Mouse (Mus musculus): ENCODE data around the gene Kdelr1.
A peak's percentile ranks its signal among the peaks of the same experiment; 100 is the strongest.

The Kdelr1 gene

DNA sequence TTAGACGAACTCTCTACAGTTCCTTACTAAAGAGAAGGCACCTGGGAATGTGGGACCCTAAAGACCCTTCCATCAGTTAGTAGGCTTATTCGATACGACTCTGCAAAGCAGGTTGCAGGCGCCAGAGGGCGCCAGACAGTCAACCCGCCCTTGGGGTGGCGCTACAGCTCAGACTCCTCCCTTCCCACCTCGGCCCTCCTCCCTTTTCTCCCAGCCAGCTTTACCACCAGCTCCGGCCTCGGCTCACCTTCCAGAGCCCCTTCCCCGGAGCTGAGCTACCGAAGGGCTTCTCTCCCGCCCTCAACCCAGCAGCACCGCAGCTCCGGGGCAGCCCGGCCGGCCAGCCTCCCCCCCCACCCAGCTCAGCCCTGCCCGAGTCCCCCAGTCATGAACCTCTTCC, at the start of gene Kdelr1:
Kdelr1 (plus strand) TSS at position 149 of the 400 bp plus-strand sequence.
- DNase-seq (ENCODE audit: low spot score in 2 of 2), result peak; percentile 89 to 96

DNA sequence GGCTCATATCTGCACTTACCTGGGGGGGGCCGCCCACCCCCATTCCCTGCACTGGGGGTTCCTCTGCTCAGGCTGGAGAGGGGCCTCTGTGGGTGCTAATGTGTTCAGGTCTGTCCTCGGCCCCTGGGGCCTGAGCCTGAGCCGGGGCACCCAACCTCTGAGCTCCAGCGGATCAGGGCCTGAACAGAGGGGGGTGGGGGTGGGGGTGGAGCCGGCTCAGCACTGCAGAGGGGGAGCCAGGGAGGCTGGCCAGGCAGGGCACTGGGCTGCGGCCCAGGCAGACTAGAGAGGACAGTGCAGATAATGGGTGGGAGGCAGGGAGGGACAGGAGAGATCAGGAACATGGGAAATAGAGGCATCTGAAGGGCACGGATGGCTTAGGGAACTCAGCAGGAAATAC, 48.0 kb upstream of the Kdelr1 start, which contains the start of gene Kcnj14:
Kcnj14 (minus strand) TSS at position 185 of the 400 bp plus-strand sequence.
- DNase-seq (ENCODE audit: low spot score in 2 of 2), result no peak

DNA sequence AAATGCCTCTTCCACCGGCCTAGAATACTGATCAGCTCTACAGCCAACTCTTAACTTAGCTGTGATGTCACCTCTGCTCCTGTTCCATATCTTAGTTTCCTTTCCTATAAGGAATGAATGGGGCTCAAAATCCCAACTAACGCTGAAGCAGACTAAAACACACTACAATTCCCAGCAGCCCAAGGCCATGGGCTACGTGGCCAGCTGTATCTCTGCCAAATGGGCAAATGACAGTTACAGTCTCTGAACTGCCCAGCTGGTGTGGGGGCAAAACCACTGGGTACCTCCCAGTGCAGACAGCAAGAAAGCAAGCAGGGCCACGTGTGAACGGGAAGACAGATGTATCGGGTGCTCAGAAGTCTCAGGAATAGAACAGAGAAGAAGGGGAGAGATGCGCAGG, 45.9 kb upstream of the Kdelr1 start:
- no peak for DNase-seq (ENCODE audit: low spot score in 2 of 2)

DNA sequence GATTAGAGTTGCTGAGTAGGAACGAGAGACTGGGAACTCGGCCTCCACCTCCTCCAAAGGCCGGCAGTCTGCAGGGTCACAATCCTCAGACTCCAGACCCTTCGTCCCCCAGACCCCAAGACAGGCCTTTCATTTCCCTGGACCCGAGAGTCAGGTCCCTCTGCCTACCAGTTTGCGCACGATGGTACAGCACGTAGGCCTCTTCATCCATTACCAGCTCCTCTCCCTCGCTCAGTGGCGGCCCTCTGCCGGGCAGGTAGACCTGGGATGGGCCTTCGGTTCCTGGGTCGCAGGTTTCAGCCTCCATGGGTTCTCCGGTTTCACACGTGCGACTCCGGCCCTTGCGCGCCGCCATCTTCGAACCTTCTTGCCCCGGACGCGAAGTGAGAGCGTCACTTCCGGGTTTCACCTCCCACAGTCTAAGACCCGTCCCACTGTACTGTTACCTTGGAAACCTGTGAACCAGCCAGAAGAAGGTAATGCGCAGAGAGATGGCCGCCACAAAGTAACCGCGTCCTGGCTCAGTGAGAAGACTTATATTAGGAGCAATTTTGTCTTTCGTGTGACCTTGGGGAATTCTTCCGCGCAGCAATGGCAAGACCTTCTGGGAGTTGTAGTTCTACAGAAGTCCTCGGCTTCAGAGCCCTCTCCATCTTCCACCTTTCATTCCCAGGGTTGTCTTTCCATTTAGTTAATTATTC, 42.0 kb upstream of the Kdelr1 start, which contains the start of gene Grwd1:
Grwd1 (minus strand) TSS at position 518 of the 701 bp plus-strand sequence.
- DNase-seq (ENCODE audit: low spot score in 2 of 2), result peak; percentile 69 to 86

DNA sequence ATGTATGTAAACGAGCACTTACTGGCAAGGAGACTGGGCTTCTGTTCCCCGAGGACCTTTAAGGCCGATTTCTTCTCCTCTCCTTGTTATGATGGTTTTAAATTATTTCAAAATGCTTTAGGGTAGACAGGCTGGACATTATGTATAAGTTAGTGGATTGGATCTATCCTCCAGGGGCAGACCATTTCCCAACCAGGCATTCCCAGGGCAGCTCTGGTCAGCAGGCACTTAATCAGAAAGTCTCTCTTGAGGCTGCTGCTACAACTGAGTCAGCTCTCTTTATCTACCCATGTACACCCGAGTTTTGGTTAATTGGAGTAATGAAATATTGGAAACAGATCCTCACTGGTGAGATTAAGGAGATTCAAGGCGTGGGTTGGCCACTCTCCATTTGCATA, 41.4 kb upstream of the Kdelr1 start:
- no peak for DNase-seq (ENCODE audit: low spot score in 2 of 2)

DNA sequence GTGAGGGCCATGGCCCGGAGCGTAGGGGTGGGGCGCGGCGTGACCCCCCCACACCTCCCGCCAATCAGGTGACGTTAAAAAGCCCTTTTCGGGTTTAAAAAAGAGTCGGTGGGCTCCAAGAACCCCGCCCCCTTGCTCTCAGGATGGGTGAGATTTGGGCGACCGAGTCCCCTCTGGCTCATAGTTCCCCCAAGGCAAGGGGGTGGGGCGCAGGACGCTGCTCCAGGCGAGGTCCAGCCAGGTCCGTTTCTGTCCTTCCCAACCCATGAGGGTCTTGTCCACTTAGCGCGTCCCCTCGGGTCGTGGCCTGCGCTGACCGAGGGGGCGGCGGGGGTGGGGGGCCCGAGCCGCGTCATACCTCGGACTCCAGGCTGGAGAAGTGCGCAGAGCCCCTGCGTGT, 40.1 kb upstream of the Kdelr1 start:
- DNase-seq (ENCODE audit: low spot score in 2 of 2), result no peak

DNA sequence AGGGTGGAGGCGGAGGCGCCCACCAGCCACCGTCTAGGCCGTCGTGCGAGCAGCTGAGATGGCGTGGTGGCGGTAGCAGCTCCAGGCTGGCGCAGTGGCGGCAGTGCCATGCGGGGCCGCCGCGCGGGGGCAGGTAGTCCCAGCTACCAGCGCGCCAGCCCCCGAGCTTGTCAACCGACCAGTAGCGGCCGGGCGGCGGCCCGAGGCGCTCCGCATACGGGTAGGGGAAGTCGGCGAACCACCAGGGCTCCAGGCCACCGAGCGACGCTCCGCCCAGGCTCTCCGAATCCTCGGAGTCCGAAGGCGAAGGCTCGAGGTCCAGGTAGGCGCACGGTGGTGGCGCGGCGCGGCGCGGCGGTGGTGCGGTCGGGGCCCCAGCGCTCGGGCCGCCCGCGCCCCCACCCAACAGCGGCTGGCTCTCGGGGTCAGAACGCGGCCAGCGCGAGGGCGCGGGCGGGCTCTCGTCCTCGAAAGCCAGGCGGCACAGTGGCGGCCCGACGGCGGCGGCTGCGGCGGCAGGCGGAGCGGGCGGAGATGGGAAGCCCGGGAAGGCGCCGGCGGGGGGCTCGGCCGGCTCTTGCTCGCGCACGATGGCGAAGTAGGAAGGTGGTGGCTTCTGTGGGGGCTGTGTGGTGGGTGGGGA, 39.3 kb upstream of the Kdelr1 start:
- no peak for DNase-seq (ENCODE audit: low spot score in 2 of 2)

DNA sequence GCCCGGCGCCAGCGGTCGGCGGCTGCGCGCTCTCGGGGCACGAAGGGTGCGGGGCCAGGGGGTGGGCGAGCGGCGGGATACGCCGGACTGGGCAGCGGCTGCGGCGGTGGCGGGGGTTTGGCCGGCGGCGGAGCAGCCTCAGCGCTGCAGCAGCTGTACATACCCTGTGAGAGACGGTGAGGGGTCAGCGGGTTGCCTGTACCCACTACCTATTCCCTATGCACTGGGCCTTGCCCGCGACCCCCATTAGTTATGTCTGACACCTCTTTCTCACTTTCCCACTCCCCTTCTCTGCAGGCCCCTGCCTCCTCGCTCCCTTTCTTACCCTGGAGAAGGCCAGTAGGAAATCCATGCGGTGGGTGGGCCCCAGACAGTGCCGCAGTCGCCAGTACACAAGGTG, 38.6 kb upstream of the Kdelr1 start:
- no peak for DNase-seq (ENCODE audit: low spot score in 2 of 2)

DNA sequence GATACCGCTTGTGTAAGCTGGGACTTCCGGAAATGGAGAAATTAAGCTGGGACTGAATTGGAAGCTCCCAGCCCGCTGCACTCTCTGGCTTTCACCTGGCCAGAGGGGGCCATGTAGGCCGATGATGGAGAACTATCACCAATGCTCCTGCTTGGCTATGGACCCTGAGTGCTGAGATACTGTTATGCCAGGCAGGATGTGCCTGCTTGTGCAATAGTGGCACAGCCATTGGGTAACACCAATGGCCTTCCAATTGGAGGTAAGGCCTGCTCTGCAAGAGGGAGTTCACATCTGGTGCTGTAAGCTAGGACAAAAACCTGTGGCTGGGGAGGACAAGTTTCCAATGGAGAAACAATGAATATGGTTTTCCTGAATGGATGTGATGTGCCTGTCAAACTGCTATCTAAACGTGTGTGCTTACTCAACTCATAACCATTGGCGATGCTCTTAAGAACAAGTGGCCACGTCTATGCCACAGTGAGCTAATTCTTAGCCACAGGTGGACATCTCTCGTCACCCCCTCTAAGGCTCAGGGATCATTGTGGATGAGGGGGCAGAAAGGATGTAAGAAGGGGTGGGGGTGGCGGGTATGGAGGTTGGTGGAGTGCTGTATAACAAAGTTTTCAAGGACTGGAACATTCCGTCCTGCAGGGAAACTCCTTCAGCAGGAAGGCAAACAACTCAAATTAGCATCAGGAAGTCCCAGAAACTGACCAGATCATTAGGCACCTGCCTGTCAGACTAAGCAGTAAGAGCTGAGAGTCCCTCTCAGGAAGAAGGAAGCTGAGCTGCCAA, 29.4 kb upstream of the Kdelr1 start:
- DNase-seq (ENCODE audit: low spot score in 2 of 2), result no peak

DNA sequence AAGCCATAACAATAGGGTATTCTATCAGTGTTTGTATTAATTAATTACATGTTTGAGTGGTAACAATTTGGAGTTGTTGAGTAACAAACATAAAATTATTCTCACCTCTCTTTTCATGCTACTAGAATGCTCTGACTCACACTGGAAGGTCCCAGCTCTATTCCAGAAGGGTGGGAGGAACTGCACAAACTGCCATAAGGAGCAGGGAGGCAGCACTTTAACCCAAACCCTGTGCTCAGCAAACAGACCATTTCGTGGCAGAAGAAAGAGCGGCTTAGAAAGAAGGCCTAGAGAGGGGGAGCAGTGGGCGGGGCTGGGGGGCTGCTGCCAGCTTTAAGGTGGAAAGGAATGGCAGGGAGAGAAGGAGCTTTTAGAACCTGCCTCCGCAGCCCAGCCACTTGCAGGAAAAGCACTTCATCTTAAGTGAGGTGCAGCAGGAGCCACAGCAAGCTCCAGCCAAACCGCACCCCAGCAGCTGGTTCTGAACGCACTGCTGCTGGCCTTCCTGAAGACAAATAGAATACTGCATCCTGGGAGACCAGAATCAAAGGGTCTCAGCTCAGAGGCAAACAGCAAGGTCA, 24.0 kb upstream of the Kdelr1 start:
- DNase-seq (ENCODE audit: low spot score in 2 of 2), result no peak

DNA sequence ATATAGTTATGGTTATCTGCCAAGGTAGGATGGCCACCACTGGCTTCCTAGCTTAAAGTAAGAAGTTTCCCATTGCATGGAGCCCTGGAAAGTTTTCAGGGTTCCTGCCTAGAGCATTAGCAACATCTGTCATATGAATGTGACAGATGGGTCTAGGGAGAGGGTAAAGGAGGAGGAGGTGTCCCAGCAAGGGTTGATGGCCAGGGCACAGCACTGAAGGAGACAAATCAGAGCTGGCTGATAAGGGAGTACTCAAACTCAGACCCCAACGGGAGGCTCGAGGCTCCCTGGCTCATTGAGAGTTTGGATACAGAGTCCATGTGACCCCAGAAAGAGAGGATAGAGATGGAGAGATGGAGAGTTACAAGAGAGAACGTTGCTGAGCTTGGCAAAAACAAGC, 21.9 kb upstream of the Kdelr1 start:
- no peak for DNase-seq (ENCODE audit: low spot score in 2 of 2)

DNA sequence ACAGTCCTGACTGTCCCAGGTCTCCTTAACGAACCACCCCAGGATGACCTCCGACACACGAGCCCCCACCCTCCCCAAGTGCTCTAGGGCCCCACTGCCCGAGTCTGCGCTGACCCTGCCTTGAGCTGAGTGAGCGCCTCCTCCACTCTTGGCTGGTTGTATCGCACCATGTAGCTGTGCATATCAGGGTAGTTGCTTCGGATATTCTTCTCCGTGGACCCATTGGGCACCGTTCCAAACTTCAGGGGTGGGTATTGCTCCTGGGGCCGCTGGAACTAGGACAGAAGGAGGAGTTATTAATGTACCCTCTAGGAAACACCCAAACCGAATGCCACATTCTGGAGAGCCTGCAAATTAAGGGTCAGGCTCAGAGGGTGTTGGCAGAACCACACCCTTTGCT, 19.5 kb upstream of the Kdelr1 start:
- DNase-seq (ENCODE audit: low spot score in 2 of 2), result no peak

DNA sequence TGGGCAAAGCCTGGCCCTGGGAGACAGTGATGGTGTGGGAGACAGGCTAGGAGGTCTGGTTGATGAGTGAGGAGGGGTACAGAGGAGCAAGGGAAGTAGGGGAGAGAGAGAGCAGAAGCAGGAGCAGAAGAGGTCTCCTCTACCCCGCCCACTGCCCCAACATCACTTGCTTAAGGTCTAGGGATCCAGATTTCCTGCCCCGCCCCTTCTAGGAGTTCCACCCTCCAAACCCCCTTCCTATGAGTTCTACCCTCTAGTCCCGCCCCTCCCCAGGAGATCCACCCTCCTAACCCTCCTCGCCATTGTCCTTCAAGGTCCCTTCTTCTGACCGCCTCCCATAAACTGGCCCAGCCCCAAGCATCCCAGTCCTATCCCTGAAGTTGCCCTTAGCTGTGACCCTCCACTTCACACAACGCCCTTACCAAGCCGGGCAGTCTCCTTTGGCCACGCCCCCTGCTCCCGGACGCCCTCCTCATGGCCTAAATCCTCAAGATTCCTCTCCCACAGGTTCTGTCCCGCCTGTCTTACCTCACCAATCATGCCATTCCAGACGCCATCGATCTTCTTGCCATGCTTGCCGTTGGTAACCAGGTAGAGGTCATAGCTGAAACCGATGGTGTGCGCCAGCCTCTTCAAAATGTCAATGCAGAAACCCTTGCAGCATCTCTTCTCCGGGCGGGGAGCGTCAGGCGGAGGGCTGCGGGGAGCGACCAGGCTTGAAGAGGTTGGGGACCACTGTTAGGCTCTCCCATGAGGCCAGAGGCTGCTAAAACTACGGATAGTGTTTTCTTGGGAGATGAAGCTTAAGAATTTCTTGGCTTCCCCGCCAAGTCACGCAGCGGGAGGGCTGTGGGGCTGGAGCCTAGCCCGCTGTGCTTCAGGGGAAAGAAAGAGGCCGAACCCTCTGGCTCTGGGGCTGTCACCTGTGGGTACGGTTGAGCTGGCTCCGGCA, 15.3 kb upstream of the Kdelr1 start:
- DNase-seq (ENCODE audit: low spot score in 2 of 2), result no peak

DNA sequence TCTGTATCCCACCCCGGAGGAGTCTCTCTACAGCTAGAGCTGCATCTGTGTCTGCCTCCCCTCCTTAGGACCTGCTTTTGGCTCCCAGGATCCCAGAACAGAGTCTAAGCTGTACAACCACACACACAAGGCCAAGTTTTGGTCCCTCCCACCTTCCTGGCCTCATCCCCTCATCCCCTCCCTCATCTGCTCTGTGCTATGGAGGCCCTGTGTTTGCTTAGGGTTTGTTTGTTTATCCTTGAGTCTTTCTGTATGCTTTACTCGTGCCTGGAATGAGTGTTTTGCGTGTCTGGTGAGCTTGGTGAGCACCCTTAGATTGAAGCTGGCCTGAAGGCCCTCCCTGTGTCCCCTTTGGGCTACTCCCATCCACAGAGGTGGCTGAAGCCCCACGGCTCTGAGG, 13.6 kb upstream of the Kdelr1 start:
- no peak for DNase-seq (ENCODE audit: low spot score in 2 of 2)

DNA sequence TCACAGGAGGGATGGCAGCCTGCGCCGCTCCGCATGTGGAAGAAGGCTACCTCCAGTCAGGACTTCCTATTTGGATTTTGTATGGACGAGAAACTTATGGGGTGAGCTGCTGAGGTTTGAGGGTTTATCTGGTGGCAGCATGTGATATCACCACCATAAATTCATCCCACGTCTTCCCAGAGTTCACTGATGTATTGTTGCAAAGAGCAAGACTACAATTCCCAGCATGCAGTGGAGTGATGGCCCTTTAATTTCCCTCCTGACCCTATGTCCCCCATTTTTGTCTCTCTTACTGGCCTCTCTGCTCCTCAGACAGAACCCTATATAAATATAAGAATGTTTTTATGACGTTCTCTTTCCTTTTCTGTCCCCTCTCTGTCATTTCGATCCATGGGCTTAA, 9.8 kb upstream of the Kdelr1 start:
- no peak for DNase-seq (ENCODE audit: low spot score in 2 of 2)

DNA sequence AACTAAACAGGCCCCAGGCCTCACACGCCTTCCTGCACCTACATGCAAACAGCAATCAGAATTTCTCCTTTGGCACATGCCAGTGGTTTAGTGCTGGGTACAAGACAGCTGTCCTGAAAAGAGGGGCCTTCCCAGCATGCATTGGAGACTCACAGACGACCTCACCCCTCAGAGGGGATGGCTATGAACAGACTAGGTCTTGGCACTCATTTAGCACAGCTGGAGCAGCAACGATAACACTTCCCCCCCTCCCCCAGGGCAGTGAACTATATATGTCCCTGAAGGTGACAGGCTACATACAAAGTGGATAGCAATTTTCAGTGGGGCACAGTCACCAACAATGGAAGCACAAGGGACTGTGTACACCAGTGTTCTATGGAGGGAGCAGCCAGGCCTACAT, 8.1 kb upstream of the Kdelr1 start:
- DNase-seq (ENCODE audit: low spot score in 2 of 2), result no peak

DNA sequence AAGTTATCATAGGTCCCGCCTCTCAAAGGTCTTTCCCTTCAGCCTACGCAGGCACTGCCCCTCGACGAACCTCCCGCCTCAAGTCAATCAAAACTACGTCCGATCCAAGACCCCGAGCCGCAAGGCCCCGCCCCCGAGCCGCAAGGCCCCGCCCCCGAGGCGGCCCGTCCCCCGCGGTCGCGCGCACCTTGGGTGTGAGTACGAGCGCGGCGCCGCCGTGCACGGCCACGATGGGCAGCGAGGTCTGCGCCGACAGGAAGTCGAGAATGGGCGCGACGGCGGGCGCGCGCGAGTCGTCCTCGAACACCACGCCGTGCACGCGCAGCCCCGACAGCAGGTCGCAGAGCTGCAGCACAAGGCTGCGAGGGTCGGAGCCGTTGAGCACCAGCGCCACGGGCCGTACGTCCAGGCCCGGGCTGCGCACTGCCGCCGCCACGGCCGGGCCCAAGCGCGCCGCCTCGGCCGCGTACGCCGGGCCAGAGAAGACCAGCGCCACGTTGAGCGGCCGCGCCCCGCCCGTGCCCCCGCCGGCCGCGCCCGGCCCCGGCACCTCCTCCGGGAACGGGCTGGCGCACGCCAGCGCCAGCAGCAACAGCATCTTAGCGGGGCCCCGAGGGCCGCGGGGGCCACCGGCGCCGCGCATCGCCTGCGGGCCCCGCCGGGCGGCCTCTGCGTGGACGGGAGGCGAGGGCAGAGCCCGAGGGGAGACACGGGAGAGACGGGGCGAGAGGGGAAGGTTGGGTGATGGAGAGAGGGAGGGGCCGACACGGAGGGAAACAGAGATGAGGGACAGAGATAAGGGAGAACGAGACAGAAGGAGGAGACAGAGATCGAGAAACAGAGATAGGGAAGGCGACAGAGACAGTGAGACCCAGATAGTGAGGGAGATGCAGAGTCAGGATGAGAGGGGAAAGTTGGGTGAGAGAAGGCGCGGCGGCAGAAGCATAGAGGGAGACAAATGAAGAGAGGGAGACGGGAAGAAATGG, 6.4 kb upstream of the Kdelr1 start:
- DNase-seq (ENCODE audit: low spot score in 2 of 2), result peak; percentile 86 to 92

DNA sequence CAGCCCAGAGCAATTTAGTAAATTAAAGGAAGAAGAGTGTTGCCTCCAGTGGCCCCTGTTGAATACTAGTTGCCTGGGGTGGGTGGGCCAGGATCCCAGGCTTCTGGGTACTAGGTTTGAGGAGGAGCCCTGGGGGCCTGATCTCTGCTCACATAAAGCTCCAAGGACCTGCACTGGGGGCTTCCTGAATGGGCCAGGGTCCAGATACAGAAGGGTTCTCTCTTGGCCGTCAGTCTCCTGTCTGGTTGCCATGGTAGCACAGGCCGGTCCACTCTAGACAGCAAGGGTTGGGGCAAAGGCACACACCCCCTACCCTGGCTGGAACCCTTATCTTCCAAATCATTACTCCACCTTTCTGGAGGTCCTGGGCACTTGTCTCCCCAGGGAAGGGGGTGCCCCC, 4.7 kb upstream of the Kdelr1 start:
- DNase-seq (ENCODE audit: low spot score in 2 of 2), result no peak

DNA sequence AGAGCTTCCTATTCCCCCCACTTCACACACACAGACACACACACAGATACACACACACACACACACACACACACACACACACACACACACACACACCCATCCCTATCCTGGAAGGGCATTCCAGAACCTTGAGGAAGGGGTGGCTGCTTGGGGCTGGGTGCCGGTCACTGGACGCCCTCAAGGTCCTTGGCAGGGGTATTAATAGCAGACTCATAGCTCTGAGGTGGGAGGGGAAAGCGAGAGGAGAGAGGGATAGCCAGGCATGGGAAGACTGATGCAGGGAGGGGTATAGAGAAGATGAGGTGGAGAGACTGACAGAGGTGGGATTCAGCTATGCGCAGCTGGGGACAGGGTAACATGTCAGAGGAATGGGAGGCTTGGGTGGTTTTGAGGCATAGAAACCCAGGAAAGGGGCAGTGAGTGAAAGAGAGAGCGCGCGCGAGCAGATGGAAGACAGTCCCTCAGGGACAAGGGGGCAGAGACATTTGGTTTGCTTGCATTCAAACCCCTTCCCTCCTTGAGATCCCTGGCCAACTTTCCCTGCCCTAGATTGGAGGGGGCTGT, 3.4 kb upstream of the Kdelr1 start:
- DNase-seq (ENCODE audit: low spot score in 2 of 2), result no peak

DNA sequence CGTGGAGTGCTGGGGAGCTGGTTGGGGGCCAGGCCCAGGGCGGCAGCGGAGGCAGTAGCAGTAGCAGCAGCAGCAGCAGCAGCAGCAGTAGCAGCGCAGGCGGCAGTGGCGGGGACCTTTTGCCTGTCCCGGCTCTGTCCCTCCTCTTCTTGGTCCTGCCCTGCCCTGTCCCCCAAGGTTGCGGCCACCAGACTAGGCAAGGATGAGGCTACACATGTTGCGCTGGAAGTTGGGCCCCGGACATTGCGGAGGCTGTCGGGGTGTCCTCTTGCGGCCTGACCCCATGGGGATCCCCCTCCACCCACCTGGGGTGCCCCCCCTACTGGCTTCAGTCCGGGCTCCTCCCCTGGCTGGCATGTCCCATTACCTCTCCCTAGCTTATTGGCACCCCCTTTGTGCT, 2.8 kb upstream of the Kdelr1 start:
- DNase-seq (ENCODE audit: low spot score in 2 of 2), result no peak
